Mouse (Mus musculus) left cerebral cortex, adult 8-10 months (tissue): ENCODE results near the gene Borcs6. TPM values are rescaled to one million over a fixed set of nuclear protein-coding genes. Genes with fewer than 3 reads are reported as not detected.
"Not testable (repeated sequence)": the region's sequence is repeated elsewhere in the genome, so short reads cannot be mapped to it uniquely, and the experiment has no call there.

Experiments
- DNase-seq, 2 experiments: peaks; one replicate each; pipeline ENCODE4 v3.0.0; 2022; ENCODE audit warnings: low spot score in 2 of 2
- total RNA-seq, 4 experiments: library from RNA; stranded (reverse); gene quantifications; 2 replicates each; pipeline ENCODE4 v1.2.4; 2022

Borcs6 gene
- 10 to 100 TPM; 32.3 to 37.9 (median 33.5) TPM for total RNA-seq

- DNase-seq, result peak; percentile 86 to 99
These were observed at the start of gene Borcs6 for GRCm38 (mm10) chr11:69059357-69059974. TSS of gene Borcs6 (plus strand) at chr11:69059717.

- DNase-seq, result no peak
These were observed 48.9 kb upstream of the Borcs6 start for GRCm38 (mm10) chr11:69010400-69011323.

GRCm38 (mm10) chr11:69011445-69011844 lies 48.1 kb upstream of the Borcs6 start:
- not testable (repeated sequence) for DNase-seq

DNA sequence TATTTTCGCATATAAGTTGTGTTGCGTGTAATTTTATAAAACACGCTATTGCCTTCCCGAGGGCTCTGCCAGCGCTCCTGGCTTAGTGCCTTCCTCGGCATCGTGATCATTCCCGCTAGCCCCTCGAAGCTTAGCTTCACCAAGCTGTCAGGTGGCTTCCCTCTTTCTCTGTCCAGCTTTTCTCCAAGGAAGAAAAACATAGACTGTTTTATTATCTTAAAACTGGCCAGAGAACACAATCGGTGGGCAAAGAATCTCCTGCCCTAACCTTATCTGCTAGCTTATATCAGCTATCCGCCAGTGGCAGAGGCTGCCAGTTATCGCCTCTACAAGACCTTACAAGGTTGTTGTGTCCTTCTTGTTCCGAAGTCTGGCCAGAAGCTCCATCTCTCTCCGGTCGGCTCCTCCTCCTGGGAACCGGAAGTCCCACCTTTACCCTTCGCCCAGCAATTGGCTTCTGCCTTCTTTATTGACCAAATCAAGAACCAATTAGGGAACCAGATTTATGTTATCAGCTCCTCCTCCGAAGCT lies 47.4 kb upstream of the Borcs6 start:
- peak; percentile 67 to 84 for DNase-seq

DNA sequence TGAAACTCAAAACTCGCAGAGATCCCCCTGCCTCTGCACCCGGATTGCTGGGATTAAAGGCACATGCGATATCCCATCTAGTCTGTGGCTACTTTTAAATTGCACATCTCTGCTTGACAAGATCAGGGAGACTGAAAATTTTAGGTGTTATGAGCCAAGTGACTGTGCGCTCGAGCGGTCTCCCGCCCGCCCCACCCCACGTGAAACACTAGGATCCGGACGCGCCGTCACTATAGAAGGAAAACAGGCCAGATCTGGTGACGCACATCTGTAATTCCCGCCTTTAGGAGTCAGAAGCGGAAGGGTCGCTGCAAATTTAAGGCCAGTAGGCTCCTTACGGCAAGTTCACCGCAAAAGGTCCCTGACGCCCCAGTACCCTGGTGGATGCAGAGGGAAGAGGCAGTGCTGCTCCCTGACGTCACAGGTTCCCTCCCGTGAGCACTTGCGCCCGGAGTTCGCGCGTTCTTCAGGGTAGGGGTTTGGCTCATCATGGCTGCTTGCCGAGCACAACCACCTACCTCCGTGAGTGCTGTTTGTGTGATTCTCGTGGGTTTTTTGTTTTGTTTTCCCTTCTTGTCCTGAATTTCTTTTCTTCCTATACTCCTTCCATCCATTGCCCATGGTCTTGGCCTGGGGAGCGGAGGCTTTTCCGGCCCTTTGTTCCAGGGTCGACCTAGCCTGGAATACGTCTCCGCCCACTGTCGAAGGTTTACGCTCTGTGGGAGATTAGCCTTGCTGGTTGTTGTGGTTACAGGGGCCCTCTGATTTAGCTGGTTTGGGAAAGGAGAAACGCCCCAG lies 43.7 kb upstream of the Borcs6 start, which contains the start of gene Ctc1:
Gene Ctc1 (plus strand): TSS at position 268 of the 798 bp plus-strand sequence.
- DNase-seq, result peak; percentile 79 to 84

- DNase-seq, result no peak
These were observed 42.8 kb upstream of the Borcs6 start for GRCm38 (mm10) chr11:69016755-69017154.

- DNase-seq, result no peak
These were observed 38.8 kb upstream of the Borcs6 start for GRCm38 (mm10) chr11:69020691-69021090.

DNA sequence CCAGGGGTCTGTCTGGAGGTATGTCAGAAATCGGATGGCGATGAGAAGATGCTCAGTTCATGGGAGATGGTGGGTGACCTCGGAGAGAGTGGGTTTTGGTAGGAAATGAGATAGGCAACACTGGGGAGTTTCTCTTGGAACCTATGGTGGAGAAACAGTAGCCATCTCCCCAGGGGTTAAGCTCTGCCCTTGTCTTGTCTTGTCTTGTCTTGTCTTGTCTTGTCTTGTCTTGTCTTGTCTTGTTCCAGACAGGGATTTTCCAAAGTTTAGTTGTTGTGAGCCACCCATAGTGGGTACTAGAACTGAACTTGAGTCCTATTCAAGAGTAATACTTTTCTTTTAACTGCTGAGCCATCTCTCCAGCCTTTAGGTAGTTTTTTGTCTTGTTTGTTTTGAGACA lies 33.0 kb upstream of the Borcs6 start:
- no peak for DNase-seq

GRCm38 (mm10) chr11:69028805-69029204 lies 30.7 kb upstream of the Borcs6 start:
- DNase-seq, result no peak

DNA sequence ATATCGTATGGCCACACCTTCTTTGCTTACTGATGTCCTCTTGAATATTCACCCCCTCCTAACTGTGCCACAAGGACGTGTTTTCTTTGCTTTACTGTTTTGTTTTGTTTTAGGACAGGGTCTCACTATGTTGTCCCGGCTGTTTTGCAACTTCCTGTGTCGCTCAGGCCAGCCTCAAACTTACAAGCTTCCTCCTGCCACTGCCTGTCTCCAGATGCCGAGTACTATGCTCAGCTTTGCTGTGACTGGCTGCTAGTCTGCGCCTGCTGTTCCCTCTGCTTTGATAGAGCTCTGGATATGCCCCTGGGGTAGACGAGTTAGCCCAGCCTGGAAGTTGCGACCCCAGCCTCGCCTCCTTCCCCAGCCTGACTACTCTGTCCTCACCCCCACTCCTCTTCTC lies 26.0 kb upstream of the Borcs6 start:
- DNase-seq, result no peak

- DNase-seq, result no peak
These were observed 24.9 kb upstream of the Borcs6 start for GRCm38 (mm10) chr11:69034585-69034984.

DNA sequence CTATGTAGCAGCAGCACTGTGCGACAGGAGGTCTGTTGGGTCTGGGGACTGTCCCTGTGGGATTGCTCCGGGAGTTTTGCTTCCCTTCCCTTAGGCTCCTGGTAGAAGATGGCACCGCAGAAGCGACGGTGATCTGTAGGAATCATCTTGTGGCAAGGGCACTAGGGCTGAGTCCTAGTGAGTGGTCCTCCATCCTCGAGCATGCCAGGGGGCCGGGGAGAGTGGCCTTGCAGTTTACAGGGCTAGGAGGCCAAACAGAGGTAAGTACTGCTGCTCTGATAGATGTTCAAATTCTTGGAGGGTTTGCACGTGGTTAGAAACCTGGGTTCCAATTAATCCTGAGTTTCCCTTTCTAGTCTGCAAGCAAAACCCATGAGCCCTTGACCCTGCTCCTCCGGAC lies 24.1 kb upstream of the Borcs6 start:
- no peak for DNase-seq

DNA sequence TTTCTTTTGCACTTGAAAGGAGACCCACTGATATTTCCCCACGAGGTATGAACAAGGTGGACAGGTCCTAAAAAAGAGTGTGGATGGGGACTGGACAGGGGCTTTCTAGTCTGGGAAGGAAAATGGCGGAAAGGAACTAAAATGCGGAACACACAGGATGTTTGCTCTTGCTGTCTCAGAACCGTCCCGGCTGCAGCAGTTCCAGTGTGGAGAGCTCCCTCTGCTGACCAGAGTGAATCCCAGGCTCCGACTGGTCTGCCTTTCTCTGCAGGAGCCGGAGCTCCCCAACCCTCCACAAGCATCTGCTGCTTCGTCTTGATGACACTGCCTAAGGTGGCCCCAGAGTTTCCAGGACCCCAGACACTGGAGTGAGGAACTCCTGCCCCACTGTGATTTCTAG lies 23.7 kb upstream of the Borcs6 start:
- DNase-seq, result peak; percentile 60 to 89

GRCm38 (mm10) chr11:69036486-69037230 lies 22.9 kb upstream of the Borcs6 start:
- peak; percentile 78 to 98 for DNase-seq

GRCm38 (mm10) chr11:69037231-69038061 lies 22.1 kb upstream of the Borcs6 start:
- DNase-seq, result peak; percentile 75 to 84

GRCm38 (mm10) chr11:69038173-69038572 lies 21.3 kb upstream of the Borcs6 start:
- no peak for DNase-seq

DNA sequence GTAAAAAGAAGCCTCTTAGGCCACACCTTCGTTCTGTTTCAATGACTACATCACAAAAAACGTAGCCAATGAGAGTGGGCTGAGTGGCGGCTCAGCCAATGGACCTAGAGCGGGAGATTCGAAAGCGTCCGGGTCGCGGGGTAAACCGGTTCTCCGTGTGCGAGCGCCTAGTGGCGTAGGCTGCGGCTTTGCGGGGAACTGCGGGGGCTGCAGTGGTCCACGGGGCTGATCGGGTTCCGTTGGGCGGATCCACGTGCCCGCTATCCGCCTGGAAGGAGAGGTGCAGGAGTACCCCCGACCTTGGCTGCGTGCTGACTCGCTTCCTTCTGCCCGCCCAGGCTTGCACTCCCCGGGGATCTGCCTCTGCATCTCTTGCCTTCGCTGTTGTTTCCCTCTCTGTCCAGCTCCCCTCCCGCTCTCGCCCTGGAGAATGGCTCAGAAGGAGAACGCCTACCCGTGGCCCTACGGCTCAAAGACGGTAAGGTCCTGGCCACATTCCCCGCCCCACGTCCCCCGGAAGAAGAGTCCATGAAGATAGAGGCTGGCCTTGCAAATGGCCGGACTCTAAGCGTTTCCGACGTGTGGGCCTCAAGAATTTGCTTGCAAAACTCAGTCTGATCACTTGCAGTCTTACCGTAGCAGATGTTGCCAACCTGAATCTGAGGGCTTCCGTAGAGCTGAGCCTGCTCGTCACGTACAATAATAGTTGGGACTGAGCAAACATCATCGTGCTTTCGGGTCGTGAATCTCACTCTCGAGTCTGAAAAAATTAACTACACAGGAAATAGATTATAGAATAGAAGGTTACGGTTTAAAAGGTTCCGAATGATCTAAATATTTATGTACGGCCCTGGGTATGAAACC lies 13.8 kb upstream of the Borcs6 start, which contains the start of gene Aurkb:
Gene Aurkb (plus strand): TSS at position 117 of the 864 bp plus-strand sequence.
- peak; percentile 50 to 61 for DNase-seq

GRCm38 (mm10) chr11:69046395-69046774 lies 13.1 kb upstream of the Borcs6 start:
- DNase-seq, result no peak

DNA sequence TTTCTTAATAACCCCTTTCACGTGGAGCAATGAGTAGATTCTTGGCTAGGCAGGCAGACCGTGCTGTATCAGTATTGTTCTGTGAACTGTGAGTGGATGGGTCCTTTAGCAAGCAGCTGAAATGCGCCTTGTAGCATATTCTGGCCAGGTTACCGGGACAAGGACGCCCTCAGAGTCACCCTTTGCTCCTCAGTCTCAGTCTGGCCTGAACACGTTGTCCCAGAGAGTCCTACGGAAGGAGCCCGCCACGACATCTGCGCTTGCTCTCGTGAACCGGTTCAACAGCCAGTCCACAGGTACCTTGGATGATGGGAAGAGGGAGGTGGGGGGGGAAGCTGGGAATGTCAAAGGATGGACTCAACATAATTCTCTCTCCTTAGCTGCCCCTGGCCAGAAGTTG lies 11.9 kb upstream of the Borcs6 start:
- DNase-seq, result no peak
